ENCODE assay signal across 25 mouse cellular contexts in genomic region chr5:81790710-81791109, GRCm38 (mm10).
DNase-seq lines count a peak whose midpoint lies in the region; ATAC-seq and TF ChIP-seq lines count a peak whose summit lies in the region.
"Had no signal": no experiment of that assay in that cellular context is flagged by ENCODE, and none has a peak within 500 bp of the region (broad histone marks: within the 10 kb centered on the region; RNA-seq: fewer than 3 reads in every experiment).

No protein-coding gene starts in this region.

- H3K27me3 ChIP-seq in CH12.LX (replicated peaks), result no peaks in the 10 kb centered on the region

- TF ChIP-seq EP300 in CH12.LX (IDR thresholded peaks at IDR 0.05; ENCODE audit: low read length), result peak; percentile 90

- peaks cover 0 to 9% of the 10 kb centered on the region in 2 experiments; a peak in 2 of 4 replicates for H3K4me1 ChIP-seq in CH12.LX (ENCODE audit: control insufficient read depth in 1 of 2, insufficient read depth in 2 of 2)

- no peaks in the 10 kb centered on the region for H3K36me3 ChIP-seq in CH12.LX (replicated peaks in 1 of 2; ENCODE audit: control insufficient read depth in 1 of 2, insufficient read depth in 1 of 2, low read length in 1 of 2)
- H3K36me3 ChIP-seq: G1E had no signal

- peak overlapping the region; percentile 67 for H3K4me2 ChIP-seq in CH12.LX (ENCODE audit: insufficient read depth, low read depth, poor library complexity, severe bottlenecking)

- no peak overlapping the region for H3K27ac ChIP-seq in CH12.LX (ENCODE audit: insufficient read depth, low read depth)

- intact Hi-C loops in heart, postnatal 10 days (cut with DNase I), result no loop called here

- no peak overlapping the region for H3K4me3 ChIP-seq in CH12.LX (replicated peaks in 1 of 3; ENCODE audit: low read depth in 2 of 3, low read length in 2 of 3, poor library complexity in 1 of 3)

- TF ChIP-seq RAD21 in CH12.LX (IDR thresholded peaks at IDR 0.05; ENCODE audit: low read depth, low read length), result no peak

- peak; percentile 27 for DNase-seq in 3T3-L1 (ENCODE audit: low read depth, low spot score)
- DNase-seq in A20 (ENCODE audit: low read depth, low spot score), result peak; percentile 50
- DNase-seq in CH12.LX (ENCODE audit: extremely low read depth), result peak; percentile 46
- peak; percentile 13 for DNase-seq in NIH3T3 (ENCODE audit: low read depth)
- DNase-seq in cerebellum, adult 11-12 months, result no peak
- no peak for DNase-seq in retina, postnatal 1 day
- no peak for DNase-seq in heart, postnatal 10 days
- DNase-seq: adrenal gland, adult 2 months; adrenal gland, adult 8-10 months; adrenal gland, postnatal 10 days; adrenal gland, postnatal 14 days; adrenal gland, postnatal 25 days; adrenal gland, postnatal 36 days; B cell, adult 2 months; cerebellum, adult 11 months; cerebellum, adult 18-20 months; cerebellum, adult 2 months; cerebellum, adult 8-10 months; cerebellum, adult 9-10 months; cerebellum, adult 9-11 months had no signal

- H3K9me3 ChIP-seq in CH12.LX (replicated peaks; ENCODE audit: low read length), result peaks cover 4% of the 10 kb centered on the region

- H3K79me2 ChIP-seq in CH12.LX (replicated peaks; ENCODE audit: control insufficient read depth, extremely low read depth, insufficient read depth, poor library complexity, severe bottlenecking), result no peaks in the 10 kb centered on the region

- in situ Hi-C loops in CH12.LX (cut with MboI; ENCODE audit: low pct_ligation_motif_present, low pct_unique_long_range_greater_than_20kb, low sequenced_read_pairs), result no loop called here

- no peak for ATAC-seq in megakaryocyte, adult 5-6 weeks (ENCODE audit: poor library complexity, severe bottlenecking)
- ATAC-seq: activated CD4-positive, CD25-positive, alpha-beta regulatory T cell, adult 4 months; CD4-positive, CD25-positive, alpha-beta regulatory T cell, adult 4 months; Patski had no signal

- dilution Hi-C loops in CH12.LX (cut with MboI; ENCODE audit: extremely low pct_ligation_motif_present, extremely low pct_unique_long_range_greater_than_20kb, low sequenced_read_pairs), result no loop called here

- TF ChIP-seq CTCF in CH12.LX (conservative IDR thresholded peaks at IDR 0.05 in 1 of 2, IDR thresholded peaks at IDR 0.05 in 1 of 2; ENCODE audit: low read depth in 2 of 2, low read length in 2 of 2), result no peak

- H3K9ac ChIP-seq in CH12.LX (ENCODE audit: insufficient read depth, low read depth), result peak overlapping the region; percentile 56; the same call in 1 of the 2 replicates

- 0 out of 2 replicates have a peak, but pooled peaks have one; percentile 20 for TF ChIP-seq POLR2A in CH12.LX (IDR thresholded peaks at IDR 0.05; ENCODE audit: low read depth, low read length)

TF ChIP-seq in CH12.LX, 34 proteins besides CTCF, POLR2A, EP300 and RAD21:
- TF ChIP-seq JUND (conservative IDR thresholded peaks at IDR 0.05; ENCODE audit: low read depth, low read length) (peak; percentile 93), IRF4 (IDR thresholded peaks at IDR 0.05; ENCODE audit: low read depth, low read length) (peak; percentile 94), USF1 (IDR thresholded peaks at IDR 0.05; ENCODE audit: low read depth, low read length) (no peak), MXI1 (IDR thresholded peaks at IDR 0.05; ENCODE audit: low read depth, low read length) (peak; percentile 40; the same call in 1 of the 2 replicates), MYC (IDR thresholded peaks at IDR 0.05; ENCODE audit: low read depth, low read length) (0 out of 2 replicates have a peak, but pooled peaks have one; percentile 44), BHLHE40 (IDR thresholded peaks at IDR 0.05; ENCODE audit: low read depth, low read length) (peak; percentile 26; the same call in 1 of the 2 replicates), RCOR1 (conservative IDR thresholded peaks at IDR 0.05; ENCODE audit: low read depth, low read length) (peak; percentile 54; the same call in 1 of the 2 replicates), CHD2 (IDR thresholded peaks at IDR 0.05; ENCODE audit: low read length) (no peak), ZNF384 (IDR thresholded peaks at IDR 0.05; ENCODE audit: low read depth, low read length) (no peak), MAX (IDR thresholded peaks at IDR 0.05; ENCODE audit: low read length) (peak; percentile 55; the same call in 1 of the 2 replicates), TCF12 (IDR thresholded peaks at IDR 0.05; ENCODE audit: low read depth, low read length) (peak; percentile 35; the same call in 1 of the 2 replicates), MEF2A (IDR thresholded peaks at IDR 0.05; ENCODE audit: borderline replicate concordance, low read depth, low read length) (0 out of 2 replicates have a peak, but pooled peaks have one; percentile 31), ZMIZ1 (IDR thresholded peaks at IDR 0.05; ENCODE audit: low read depth, low read length) (no peak), JUN (IDR thresholded peaks at IDR 0.05; ENCODE audit: insufficient read depth, low read depth, low read length) (peak; percentile 75), ZKSCAN1 (IDR thresholded peaks at IDR 0.05; ENCODE audit: borderline replicate concordance, low read depth, low read length) (no peak), MAFK (IDR thresholded peaks at IDR 0.05; ENCODE audit: insufficient replicate concordance, low read length) (0 out of 2 replicates have a peak, but pooled peaks have one; percentile 17)

Comparison
In these comparisons a context has a peak if more than half of its experiments do, and no peak if none do; other contexts are left out.
1. DNase-seq: peak in 3T3-L1 (single experiment), A20 (single experiment), CH12.LX (single experiment) and NIH3T3 (single experiment); none in cerebellum, adult 11-12 months (single experiment), retina, postnatal 1 day (single experiment) and heart, postnatal 10 days (0 of 2).